Mouse (Mus musculus) liver, embryonic 11.5 days (tissue): ENCODE results near the gene Slc5a3. TPM values are rescaled to one million over a fixed set of nuclear protein-coding genes. Genes with fewer than 3 reads are reported as not detected.

Experiments used
- ATAC-seq: fragments of 200-750 bp; cut with Nextera tagmentation; replicated peaks from 2 replicates; pipeline ENCODE4 v1.8.0; 2017; ENCODE audit warnings: moderate number of reproducible peaks, mild to moderate bottlenecking, moderate TSS enrichment, moderate library complexity; ENCODE audit not compliant: low FRiP score
- DNase-seq: peaks from one replicate; pipeline ENCODE4 v3.0.0-alpha.2; 2017; ENCODE audit warnings: low spot score
- H3K27ac ChIP-seq: fragments of 300-500 bp; sonication (generic); 2 replicates; pipeline ENCODE4 v1.5.1; 2014; ENCODE audit warnings: mild to moderate bottlenecking, low read depth, low read length, control low read depth
- H3K27me3 ChIP-seq: fragments of 300-500 bp; sonication (generic); replicated peaks from 2 replicates; pipeline ENCODE4 v1.6.1; 2014; ENCODE audit warnings: low read length, mixed read lengths; ENCODE audit not compliant: control insufficient read depth, insufficient read depth
- H3K36me3 ChIP-seq: fragments of 300-500 bp; sonication (generic); 2 replicates; pipeline ENCODE4 v1.6.1; 2014; ENCODE audit warnings: mild to moderate bottlenecking, low read length, moderate library complexity, mixed read lengths; ENCODE audit not compliant: control insufficient read depth, insufficient read depth
- H3K4me1 ChIP-seq: fragments of 300-500 bp; sonication (generic); replicated peaks from 2 replicates; pipeline ENCODE4 v1.6.1; 2014; ENCODE audit warnings: low read length, mixed read lengths; ENCODE audit not compliant: control insufficient read depth, insufficient read depth
- H3K4me2 ChIP-seq: fragments of 300-500 bp; sonication (generic); 2 replicates; pipeline ENCODE4 v1.6.1; 2014; ENCODE audit warnings: mild to moderate bottlenecking, control low read depth, moderate library complexity
- H3K4me3 ChIP-seq: fragments of 300-500 bp; sonication (generic); 2 replicates; pipeline ENCODE4 v1.5.1; 2014; ENCODE audit warnings: low read depth, low read length, control low read depth
- H3K9ac ChIP-seq: fragments of 300-500 bp; sonication (generic); 2 replicates; pipeline ENCODE4 v1.6.1; 2014; ENCODE audit warnings: low read depth, low read length, control low read depth
- H3K9me3 ChIP-seq: fragments of 300-500 bp; sonication (generic); 2 replicates; pipeline ENCODE4 v1.6.1; 2016; ENCODE audit warnings: low read length, inconsistent platforms, mixed read lengths; ENCODE audit not compliant: control insufficient read depth
- WGBS: fragments of 180-500 bp; shearing (Covaris S2); extraction: QIAGEN DNeasy Blood & Tissue Kit; methylation state at CpG from one replicate; pipeline ENCODE4 v1.1.7; 2014; 5-methylcytosine and 5-hydroxymethylcytosine counted together
- polyA plus RNA-seq: library from polyadenylated mRNA; unstranded; fragments of >200 nt; fragmentation: Nextera tagmentation; extraction: Ambion mirVana; gene quantifications from 2 replicates; pipeline ENCODE4 v1.2.1, GENCODE M21; 2014

Slc5a3 gene
- polyA plus RNA-seq, 1 experiment from 2014 or later, result 5.6 TPM

- Histone ChIP-seq H3K36me3 (no peaks in the 10 kb centered on the region), H3K4me2 (no peak overlapping the region), H3K4me1 (no peaks in the 10 kb centered on the region), H3K27me3 (no peaks in the 10 kb centered on the region), H3K27ac (no peak overlapping the region), H3K9ac (no peak overlapping the region), H3K9me3 (no peaks in the 10 kb centered on the region), H3K4me3 (no peak overlapping the region)
- DNase-seq, result no peak
- WGBS, result 69% methylated on average over 5 of the region's 5 CpGs
- ATAC-seq, result no peak
Observed at GRCm38 (mm10) chr16:92034676-92035075, 23.4 kb upstream of the Slc5a3 start.

- 61% methylated on average over 8 of the region's 8 CpGs for WGBS
- Histone ChIP-seq H3K4me3 (no peak overlapping the region), H3K4me2 (no peak overlapping the region), H3K27me3 (no peaks in the 10 kb centered on the region), H3K9me3 (no peaks in the 10 kb centered on the region), H3K9ac (no peak overlapping the region), H3K27ac (0 out of 2 replicates have a peak overlapping the region, but pooled peaks have one; percentile 15), H3K36me3 (no peaks in the 10 kb centered on the region), H3K4me1 (no peaks in the 10 kb centered on the region)
- ATAC-seq (no peak), DNase-seq (no peak)
Observed at GRCm38 (mm10) chr16:92036701-92037100, 21.4 kb upstream of the Slc5a3 start.

- H3K27me3 ChIP-seq, result no peaks in the 10 kb centered on the region
- H3K9ac ChIP-seq, result no peak overlapping the region
- no peak overlapping the region for H3K4me3 ChIP-seq
- no peaks in the 10 kb centered on the region for H3K4me1 ChIP-seq
- WGBS, result 80% methylated on average over 21 of the region's 21 CpGs
- no peaks in the 10 kb centered on the region for H3K9me3 ChIP-seq
- ATAC-seq (no peak), DNase-seq (no peak)
- no peaks in the 10 kb centered on the region for H3K36me3 ChIP-seq
- no peak overlapping the region for H3K27ac ChIP-seq
- H3K4me2 ChIP-seq, result no peak overlapping the region
Observed at GRCm38 (mm10) chr16:92037891-92038607, 20.1 kb upstream of the Slc5a3 start.

GRCm38 (mm10) chr16:92039421-92039820 lies 18.7 kb upstream of the Slc5a3 start:
- ATAC-seq, result no peak
- H3K9ac ChIP-seq, result no peak overlapping the region
- H3K36me3 ChIP-seq, result no peaks in the 10 kb centered on the region
- no peak overlapping the region for H3K27ac ChIP-seq
- H3K4me1 ChIP-seq, result no peaks in the 10 kb centered on the region
- no peak overlapping the region for H3K4me2 ChIP-seq
- DNase-seq, result no peak
- H3K27me3 ChIP-seq, result no peaks in the 10 kb centered on the region
- H3K4me3 ChIP-seq, result no peak overlapping the region
- WGBS, result 85% methylated on average over 7 of the region's 7 CpGs
- no peaks in the 10 kb centered on the region for H3K9me3 ChIP-seq

GRCm38 (mm10) chr16:92039966-92040365 lies 18.2 kb upstream of the Slc5a3 start:
- Histone ChIP-seq H3K9me3 (no peaks in the 10 kb centered on the region), H3K9ac (no peak overlapping the region), H3K4me1 (no peaks in the 10 kb centered on the region), H3K4me2 (no peak overlapping the region), H3K27ac (no peak overlapping the region), H3K27me3 (no peaks in the 10 kb centered on the region), H3K36me3 (no peaks in the 10 kb centered on the region), H3K4me3 (no peak overlapping the region)
- WGBS, result 95% methylated on average over 11 of the region's 11 CpGs
- ATAC-seq, result no peak
- no peak for DNase-seq

GRCm38 (mm10) chr16:92051777-92052310 lies 6.3 kb upstream of the Slc5a3 start:
- no peaks in the 10 kb centered on the region for H3K36me3 ChIP-seq
- H3K4me3 ChIP-seq, result no peak overlapping the region
- H3K4me2 ChIP-seq, result no peak overlapping the region
- H3K27me3 ChIP-seq, result no peaks in the 10 kb centered on the region
- no peak overlapping the region for H3K27ac ChIP-seq
- no peaks in the 10 kb centered on the region for H3K4me1 ChIP-seq
- no peak overlapping the region for H3K9ac ChIP-seq
- 80% methylated on average over 7 of the region's 7 CpGs for WGBS
- H3K9me3 ChIP-seq, result peaks cover 12% of the 10 kb centered on the region
- no peak for DNase-seq
- ATAC-seq, result no peak

GRCm38 (mm10) chr16:92052569-92052968 lies 5.6 kb upstream of the Slc5a3 start:
- H3K9ac ChIP-seq, result no peak overlapping the region
- no peak overlapping the region for H3K4me3 ChIP-seq
- H3K36me3 ChIP-seq, result no peaks in the 10 kb centered on the region
- H3K4me1 ChIP-seq, result no peaks in the 10 kb centered on the region
- H3K9me3 ChIP-seq, result peaks cover 12% of the 10 kb centered on the region
- H3K27me3 ChIP-seq, result no peaks in the 10 kb centered on the region
- ATAC-seq, result no peak
- DNase-seq, result no peak
- H3K27ac ChIP-seq, result no peak overlapping the region
- H3K4me2 ChIP-seq, result no peak overlapping the region
- WGBS, result 79% methylated on average over 10 of the region's 10 CpGs

- ATAC-seq (no peak), DNase-seq (no peak)
- Histone ChIP-seq H3K27ac (no peak overlapping the region), H3K9ac (no peak overlapping the region), H3K4me3 (no peak overlapping the region), H3K4me2 (no peak overlapping the region), H3K4me1 (peaks cover 5% of the 10 kb centered on the region; the same call in 1 of the 2 replicates), H3K9me3 (peaks cover 12% of the 10 kb centered on the region), H3K36me3 (peaks cover 3% of the 10 kb centered on the region), H3K27me3 (no peaks in the 10 kb centered on the region)
- 43% methylated on average over 2 of the region's 2 CpGs for WGBS
Observed at GRCm38 (mm10) chr16:92056711-92057110, 1.4 kb upstream of the Slc5a3 start.

- peak overlapping the region; percentile 69; the same call in 1 of the 2 replicates for H3K27ac ChIP-seq
- WGBS, result 5% methylated on average over 11 of the region's 11 CpGs
Observed at GRCm38 (mm10) chr16:92057456-92057851, 668 bp upstream of the Slc5a3 start.

More at GRCm38 (mm10) chr16:92057456-92057851, 668 bp upstream of the Slc5a3 start:
- Histone ChIP-seq H3K27me3 (no peaks in the 10 kb centered on the region), H3K4me1 (peaks cover 5% of the 10 kb centered on the region; the same call in 1 of the 2 replicates), H3K4me2 (peak overlapping the region; percentile 78), H3K36me3 (peaks cover 6% of the 10 kb centered on the region), H3K4me3 (peak overlapping the region; percentile 85), H3K9me3 (peaks cover 12% of the 10 kb centered on the region), H3K9ac (peak overlapping the region; percentile 67)
- DNase-seq (no peak), ATAC-seq (peak; percentile 49; the same call in 1 of the 2 replicates)
